Mouse (Mus musculus) embryonic facial prominence, embryonic 10.5 days (tissue): ENCODE data around the gene Rap1b. TPM values are rescaled to one million over a fixed set of nuclear protein-coding genes. Genes with fewer than 3 reads are reported as not detected.

Experiments used
- DNase-seq: peaks from one replicate; pipeline ENCODE4 v3.0.0-alpha.2; 2017; ENCODE audit warnings: low spot score
- H3K27ac ChIP-seq: fragments of 300-500 bp; sonication (generic); replicated peaks from 2 replicates; pipeline ENCODE4 v1.5.1; 2016; ENCODE audit warnings: mild to moderate bottlenecking
- H3K27me3 ChIP-seq: fragments of 300-500 bp; sonication (generic); replicated peaks from 2 replicates; pipeline ENCODE4 v1.6.1; 2016; ENCODE audit warnings: low read depth, mild to moderate bottlenecking; ENCODE audit not compliant: poor library complexity, severe bottlenecking
- H3K36me3 ChIP-seq: fragments of 300-500 bp; sonication (generic); replicated peaks from 2 replicates; pipeline ENCODE4 v1.6.1; 2016; ENCODE audit warnings: mild to moderate bottlenecking, moderate library complexity
- H3K4me1 ChIP-seq: fragments of 300-500 bp; sonication (generic); 2 replicates; pipeline ENCODE4 v1.6.1; 2016
- H3K4me3 ChIP-seq: fragments of 300-500 bp; sonication (generic); 2 replicates; pipeline ENCODE4 v1.5.1; 2016; ENCODE audit warnings: mild to moderate bottlenecking, moderate library complexity
- H3K9me3 ChIP-seq: fragments of 300-500 bp; sonication (generic); 2 replicates; pipeline ENCODE4 v1.6.1; 2016; ENCODE audit warnings: mild to moderate bottlenecking
- WGBS: fragments of 180-500 bp; shearing (Covaris S2); methylation state at CpG from one replicate; pipeline ENCODE4 v1.1.7; 2016; 5-methylcytosine and 5-hydroxymethylcytosine counted together
- polyA plus RNA-seq: library from polyadenylated mRNA; unstranded; fragments of >200 nt; fragmentation: Nextera tagmentation; extraction: Ambion mirVana; gene quantifications from 2 replicates; pipeline ENCODE4 v1.2.1, GENCODE M21; 2016

The Rap1b gene
- polyA plus RNA-seq, 1 experiment from 2014 or later, result 135 TPM

DNA sequence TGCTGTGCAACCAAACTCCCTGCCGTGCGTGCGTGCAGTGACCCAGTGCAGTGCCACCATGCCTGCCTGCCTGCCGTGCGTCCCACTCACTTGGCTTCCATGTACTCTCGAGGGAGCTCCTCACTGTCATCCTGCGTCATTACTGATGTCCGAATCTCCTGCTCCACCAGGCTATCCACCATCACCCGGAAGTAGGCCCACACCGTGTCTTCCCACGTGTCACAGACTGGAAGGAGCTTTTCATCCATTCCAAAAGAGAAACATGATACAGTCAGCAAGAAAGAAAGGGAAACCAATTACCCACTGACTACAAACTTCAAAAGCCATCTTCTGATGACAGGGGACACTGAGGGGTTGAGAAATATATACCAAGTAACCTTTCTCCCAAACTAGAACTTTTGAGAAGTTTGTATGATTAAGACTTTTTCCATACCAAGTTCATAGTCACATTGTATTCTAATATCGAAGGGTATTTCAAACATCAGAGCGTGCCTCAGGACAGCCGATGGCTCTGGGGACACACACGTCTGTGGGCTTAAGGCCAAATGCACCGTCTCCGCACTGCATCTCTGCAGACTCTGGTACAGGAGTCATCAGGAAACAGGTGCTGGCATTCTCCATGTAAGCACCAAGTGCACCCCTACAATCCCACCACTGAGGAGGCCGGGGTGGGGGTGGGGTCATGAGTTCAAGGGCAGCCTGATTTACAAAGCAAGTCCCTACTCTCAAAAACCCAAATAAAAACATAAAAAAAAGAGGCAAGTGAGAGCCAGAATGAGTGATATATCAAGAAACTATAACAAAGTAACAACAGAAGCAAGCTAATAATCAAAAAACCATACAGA lies 75.3 kb downstream of the Rap1b start:
- no peak overlapping the region for H3K4me3 ChIP-seq
- H3K9me3 ChIP-seq, result no peaks in the 10 kb centered on the region
- WGBS, result 92% methylated on average over 18 of the region's 18 CpGs
- H3K27me3 ChIP-seq, result no peaks in the 10 kb centered on the region
- H3K27ac ChIP-seq, result no peak overlapping the region
- H3K36me3 ChIP-seq, result peaks cover 96% of the 10 kb centered on the region
- H3K4me1 ChIP-seq, result no peaks in the 10 kb centered on the region
- DNase-seq, result no peak

DNA sequence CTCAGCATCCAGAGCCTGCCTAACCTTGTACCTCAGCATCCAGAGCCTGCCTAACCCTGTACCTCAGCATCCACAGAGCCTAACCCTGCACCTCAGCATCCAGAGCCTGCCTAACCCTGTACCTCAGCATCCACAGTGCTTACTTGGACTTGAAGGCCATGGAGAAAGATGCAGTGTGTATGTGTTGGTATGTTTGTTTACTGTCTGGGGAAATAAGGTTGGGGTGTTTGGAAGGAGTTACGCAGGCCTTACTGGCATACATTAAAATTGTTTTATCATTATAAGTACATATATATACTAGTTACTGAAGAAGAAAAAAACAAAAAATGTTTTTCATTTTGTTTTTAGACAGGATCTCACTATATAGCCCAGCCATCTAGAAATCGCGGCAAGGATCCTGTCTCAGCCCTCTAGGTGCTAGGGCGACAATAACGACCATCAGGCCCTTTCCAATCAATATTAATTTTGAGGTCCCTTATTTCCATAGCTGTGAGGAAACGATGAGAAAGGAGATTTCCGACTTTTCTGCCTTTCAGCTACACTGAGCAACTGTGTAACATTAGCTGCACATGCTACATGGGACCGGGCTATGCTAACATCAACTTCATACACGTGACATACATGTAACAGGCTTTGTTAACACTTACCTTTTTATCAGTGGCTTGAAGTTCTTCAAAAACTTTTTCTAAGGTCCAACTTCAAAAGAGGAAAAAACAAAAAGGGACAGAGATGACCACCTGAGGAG lies 76.1 kb downstream of the Rap1b start:
- DNase-seq, result no peak
- H3K9me3 ChIP-seq, result no peaks in the 10 kb centered on the region
- H3K27me3 ChIP-seq, result no peaks in the 10 kb centered on the region
- no peak overlapping the region for H3K4me3 ChIP-seq
- no peak overlapping the region for H3K27ac ChIP-seq
- H3K36me3 ChIP-seq, result peaks cover 96% of the 10 kb centered on the region
- WGBS, result 95% methylated on average over 9 of the region's 9 CpGs
- no peaks in the 10 kb centered on the region for H3K4me1 ChIP-seq

DNA sequence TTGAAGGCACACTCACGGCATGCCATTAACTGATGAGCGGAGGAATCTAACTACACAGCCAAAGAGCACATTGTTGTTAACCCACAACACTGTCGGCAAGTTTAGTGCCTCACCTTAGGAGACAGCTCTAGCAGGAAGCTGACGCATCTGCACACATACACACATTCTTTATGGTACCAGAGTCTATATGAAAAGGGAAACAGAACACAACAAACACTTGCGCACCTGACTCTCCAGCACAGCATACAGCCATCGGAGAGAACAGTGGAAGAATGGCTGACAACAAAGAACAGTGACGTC lies 77.7 kb downstream of the Rap1b start:
- Histone ChIP-seq H3K9me3 (no peaks in the 10 kb centered on the region), H3K36me3 (peaks cover 95% of the 10 kb centered on the region), H3K27me3 (no peaks in the 10 kb centered on the region), H3K27ac (no peak overlapping the region), H3K4me3 (no peak overlapping the region), H3K4me1 (no peaks in the 10 kb centered on the region)
- WGBS, result 88% methylated on average over 7 of the region's 7 CpGs
- no peak for DNase-seq

GRCm38 (mm10) chr10:117767286-117768140 lies 78.3 kb downstream of the Rap1b start:
- Histone ChIP-seq H3K4me1 (no peaks in the 10 kb centered on the region), H3K4me3 (no peak overlapping the region), H3K27me3 (no peaks in the 10 kb centered on the region), H3K27ac (no peak overlapping the region), H3K36me3 (peaks cover 95% of the 10 kb centered on the region), H3K9me3 (no peaks in the 10 kb centered on the region)
- no peak for DNase-seq
- WGBS, result 91% methylated on average over 10 of the region's 10 CpGs

GRCm38 (mm10) chr10:117766896-117767160 lies 79.0 kb downstream of the Rap1b start:
- Histone ChIP-seq H3K27me3 (no peaks in the 10 kb centered on the region), H3K36me3 (peaks cover 96% of the 10 kb centered on the region), H3K27ac (no peak overlapping the region), H3K9me3 (no peaks in the 10 kb centered on the region), H3K4me1 (no peaks in the 10 kb centered on the region), H3K4me3 (no peak overlapping the region)
- no peak for DNase-seq
- 96% methylated on average over 5 of the region's 5 CpGs for WGBS

GRCm38 (mm10) chr10:117766111-117766895 lies 79.5 kb downstream of the Rap1b start:
- 93% methylated on average over 16 of the region's 16 CpGs for WGBS

DNA sequence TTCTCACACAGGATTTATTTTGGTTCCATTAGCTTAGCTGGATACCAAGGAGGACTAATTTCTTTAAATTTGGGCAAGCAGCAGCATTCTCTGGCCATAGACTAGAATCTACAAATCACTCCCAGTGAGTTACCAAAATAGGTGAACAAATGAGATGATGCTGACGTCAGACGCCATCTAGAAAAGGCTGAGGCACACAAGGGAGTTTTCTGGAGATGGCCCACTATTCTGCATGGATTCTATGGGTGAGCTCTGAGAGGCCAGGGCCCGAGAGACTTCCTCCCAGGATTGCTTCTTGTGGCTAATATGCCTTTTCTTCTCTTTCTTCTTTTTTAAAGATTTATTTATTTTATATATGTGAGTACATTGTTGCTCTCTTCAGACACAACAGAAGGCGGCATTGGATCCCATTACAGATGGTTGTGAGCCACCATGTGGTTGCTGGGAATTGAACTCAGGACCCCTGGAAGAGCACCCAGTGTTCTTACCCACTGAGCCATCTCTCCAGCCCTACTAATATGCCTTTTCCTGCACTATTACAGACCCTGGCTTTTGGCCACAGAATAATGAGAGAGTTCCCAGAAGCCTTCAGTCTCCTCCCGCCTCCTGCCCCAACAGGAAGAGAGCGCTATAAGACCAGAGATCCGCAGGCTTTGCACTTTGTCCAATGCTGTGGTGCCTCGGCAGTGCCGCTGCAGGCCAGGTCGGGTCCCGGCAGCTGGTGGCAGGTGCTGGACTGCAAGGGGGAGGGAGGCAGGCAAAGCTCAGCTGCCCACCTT lies 80.5 kb downstream of the Rap1b start:
- Histone ChIP-seq H3K9me3 (no peaks in the 10 kb centered on the region), H3K4me1 (no peaks in the 10 kb centered on the region), H3K27ac (no peak overlapping the region), H3K4me3 (no peak overlapping the region), H3K27me3 (no peaks in the 10 kb centered on the region), H3K36me3 (peaks cover 96% of the 10 kb centered on the region)
- no peak for DNase-seq
- WGBS, result 94% methylated on average over 11 of the region's 11 CpGs

More at GRCm38 (mm10) chr10:117766111-117766895, 79.5 kb downstream of the Rap1b start:
- no peaks in the 10 kb centered on the region for H3K9me3 ChIP-seq
- peaks cover 96% of the 10 kb centered on the region for H3K36me3 ChIP-seq
- no peak for DNase-seq
- H3K4me3 ChIP-seq, result no peak overlapping the region
- no peak overlapping the region for H3K27ac ChIP-seq
- no peaks in the 10 kb centered on the region for H3K27me3 ChIP-seq
- H3K4me1 ChIP-seq, result no peaks in the 10 kb centered on the region

DNA sequence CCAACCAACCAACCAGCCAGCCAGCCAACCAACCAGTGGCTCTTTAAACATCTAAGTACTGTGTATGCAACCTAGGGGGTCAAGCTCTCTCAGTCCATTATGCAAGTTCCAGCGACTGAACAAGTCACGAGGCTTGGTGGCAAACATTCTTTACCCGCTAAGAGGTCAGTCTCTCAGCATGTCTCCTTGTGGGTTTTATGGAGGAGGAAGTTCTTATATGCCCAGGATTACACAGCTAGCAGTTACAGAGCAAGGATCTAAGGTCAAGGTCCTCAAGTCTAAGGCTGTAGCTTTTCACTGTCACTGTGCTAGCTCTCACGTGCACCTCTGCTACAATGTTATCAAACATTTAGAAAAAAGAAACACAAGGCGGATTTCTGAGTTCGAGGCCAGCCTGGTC lies 81.2 kb downstream of the Rap1b start:
- 95% methylated on average over 6 of the region's 6 CpGs for WGBS
- peaks cover 96% of the 10 kb centered on the region for H3K36me3 ChIP-seq

More for the DNA sequence above, 81.2 kb downstream of the Rap1b start:
- H3K27me3 ChIP-seq, result no peaks in the 10 kb centered on the region
- H3K4me1 ChIP-seq, result no peaks in the 10 kb centered on the region
- H3K9me3 ChIP-seq, result no peaks in the 10 kb centered on the region
- no peak for DNase-seq
- no peak overlapping the region for H3K4me3 ChIP-seq
- H3K27ac ChIP-seq, result no peak overlapping the region

Other genes starting within 250 kb of the Rap1b start
- gene Cpm, start 216.5 kb downstream of the Rap1b start, polyA plus RNA-seq, result 8.3 and 11.6 TPM in 2 replicates
- gene Mdm2, start 135.3 kb downstream of the Rap1b start, polyA plus RNA-seq, result 58.9 and 64.4 TPM in 2 replicates
- gene Slc35e3, start 99.7 kb downstream of the Rap1b start, polyA plus RNA-seq, result 20.2 and 24.7 TPM in 2 replicates
- gene Nup107, start 53.3 kb downstream of the Rap1b start, polyA plus RNA-seq, result 106 and 107 TPM in 2 replicates